Mouse (Mus musculus) left cerebral cortex, adult 11 months (tissue): ENCODE data around the gene Rap1gds1.

ENCODE experiments used
- DNase-seq: peaks from one replicate; pipeline ENCODE4 v3.0.0; 2022; ENCODE audit warnings: low spot score

The Rap1gds1 gene

GRCm38 (mm10) chr3:138945516-138945915 lies 129.5 kb downstream of the Rap1gds1 start:
- no peak for DNase-seq

- DNase-seq, result no peak
Measured at GRCm38 (mm10) chr3:138941604-138942003, 133.4 kb downstream of the Rap1gds1 start.

- no peak for DNase-seq
Measured at GRCm38 (mm10) chr3:138937241-138937640, 137.8 kb downstream of the Rap1gds1 start.

- no peak for DNase-seq
Measured at GRCm38 (mm10) chr3:138936780-138937179, 138.2 kb downstream of the Rap1gds1 start.

- DNase-seq, result no peak
Measured at GRCm38 (mm10) chr3:138927437-138927836, 147.6 kb downstream of the Rap1gds1 start.

- DNase-seq, result no peak
Measured at GRCm38 (mm10) chr3:138926161-138926560, 148.8 kb downstream of the Rap1gds1 start.

GRCm38 (mm10) chr3:138918241-138918640 lies 156.8 kb downstream of the Rap1gds1 start:
- DNase-seq, result no peak

- no peak for DNase-seq
Measured at GRCm38 (mm10) chr3:138917016-138917415, 158.0 kb downstream of the Rap1gds1 start.

- no peak for DNase-seq
Measured at GRCm38 (mm10) chr3:138916591-138916990, 158.4 kb downstream of the Rap1gds1 start.

GRCm38 (mm10) chr3:138914626-138915288 lies 160.2 kb downstream of the Rap1gds1 start:
- DNase-seq, result no peak

- no peak for DNase-seq
Measured at GRCm38 (mm10) chr3:138912504-138912903, 162.5 kb downstream of the Rap1gds1 start.

- DNase-seq, result no peak
Measured at GRCm38 (mm10) chr3:138909313-138909712, 165.7 kb downstream of the Rap1gds1 start.

GRCm38 (mm10) chr3:138906112-138906880 lies 168.7 kb downstream of the Rap1gds1 start:
- DNase-seq, result no peak

GRCm38 (mm10) chr3:138905678-138906077 lies 169.3 kb downstream of the Rap1gds1 start:
- DNase-seq, result no peak

- peak; percentile 30 for DNase-seq
Measured at GRCm38 (mm10) chr3:138900571-138901141, 174.3 kb downstream of the Rap1gds1 start.

GRCm38 (mm10) chr3:138898055-138898454 lies 176.9 kb downstream of the Rap1gds1 start:
- no peak for DNase-seq

GRCm38 (mm10) chr3:138897500-138897899 lies 177.5 kb downstream of the Rap1gds1 start:
- DNase-seq, result no peak

- no peak for DNase-seq
Measured at GRCm38 (mm10) chr3:138893520-138893919, 181.5 kb downstream of the Rap1gds1 start.

GRCm38 (mm10) chr3:138889769-138890295 lies 185.2 kb downstream of the Rap1gds1 start:
- no peak for DNase-seq

GRCm38 (mm10) chr3:138889214-138889613 lies 185.8 kb downstream of the Rap1gds1 start:
- no peak for DNase-seq

- DNase-seq, result no peak
Measured at GRCm38 (mm10) chr3:138886121-138886520, 188.9 kb downstream of the Rap1gds1 start.

GRCm38 (mm10) chr3:138881725-138882347 lies 193.2 kb downstream of the Rap1gds1 start:
- DNase-seq, result no peak
